8 mouse cellular contexts compared by ENCODE assay signal in the genomic region with DNA sequence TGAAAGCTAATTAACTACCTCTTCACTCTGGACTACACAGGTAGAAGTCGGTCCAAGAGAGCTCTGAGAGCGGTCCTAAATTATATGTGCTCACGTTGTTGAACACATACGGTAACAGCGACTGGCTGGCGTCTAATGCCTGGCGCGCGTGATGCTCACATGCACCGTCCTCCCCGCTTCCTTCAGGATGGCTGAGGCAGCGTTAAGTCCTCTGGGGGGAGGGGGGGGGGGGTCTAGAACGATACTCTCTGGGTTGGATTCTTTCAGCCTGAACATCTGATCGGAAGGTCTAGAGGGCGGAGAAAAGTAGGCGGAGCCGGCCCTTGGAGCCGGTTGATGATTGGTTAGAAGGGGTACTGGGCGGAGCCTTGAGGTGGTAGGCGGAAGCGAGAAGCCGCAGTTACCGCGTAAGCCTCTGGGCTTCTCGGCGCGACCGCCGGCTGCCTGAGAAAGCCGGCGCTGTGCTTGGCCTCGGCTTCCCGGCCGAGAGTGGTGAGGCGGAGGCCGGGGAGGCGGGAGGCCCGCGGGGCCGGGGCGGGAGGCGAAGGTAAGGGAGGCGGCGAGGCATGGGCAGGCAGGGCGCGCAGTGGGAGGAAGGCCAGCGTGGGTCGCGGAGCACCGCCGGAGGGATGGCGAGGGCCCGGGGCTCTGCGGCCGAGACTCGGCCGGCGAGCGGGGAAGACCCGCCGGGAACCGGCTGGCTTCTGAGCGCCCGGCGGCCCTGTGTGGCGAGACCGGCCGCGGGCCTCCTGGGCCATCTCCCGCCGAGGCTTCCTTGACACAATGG. TPM values are rescaled to one million over a fixed set of nuclear protein-coding genes. Genes with fewer than 3 reads are reported as not detected.
DNase-seq lines count a peak whose midpoint lies in the region; TF ChIP-seq lines count a peak whose summit lies in the region.

A gene (minus strand): TSS at position 214 of the 787 bp plus-strand sequence.
A gene (plus strand): TSS at position 397 of the 787 bp plus-strand sequence.

- H3K27me3 ChIP-seq in megakaryocyte, embryonic 14.5 days (replicated peaks), result no peaks in the 10 kb centered on the region

- intact Hi-C loops in gastrocnemius, adult 2 months (cut with DNase I), result loop anchor here (5.0 to 10.0 kb wide), 3 partner anchors 232 to 1848 kb away; a partner anchor contains a TSS

- H3K36me3 ChIP-seq in megakaryocyte, embryonic 14.5 days (replicated peaks; ENCODE audit: low read length), result peaks cover 14% of the 10 kb centered on the region

- H3K27ac ChIP-seq in gastrocnemius, adult 2 months, result peak within 1 kb of the TSS; percentile 94

- H3K9me3 ChIP-seq in megakaryocyte, embryonic 14.5 days, result no peaks in the 10 kb centered on the region

- H3K4me3 ChIP-seq in gastrocnemius, adult 2 months, result peak within 1 kb of the TSS; percentile 98
- H3K4me3 ChIP-seq in megakaryocyte, embryonic 14.5 days (replicated peaks), result peak within 1 kb of the TSS; percentile 98

- peak; percentile 37 for TF ChIP-seq CTCF in gastrocnemius, adult 2 months (IDR thresholded peaks at IDR 0.05)

- DNase-seq in WW6 (ENCODE audit: low read depth, low spot score), result peak; percentile 93
- peak; percentile 94 to 98 for DNase-seq in cerebellum, postnatal 4 days (ENCODE audit: low spot score in 2 of 2)
- peak; percentile 96 for DNase-seq in gastrocnemius, adult 2 months
- DNase-seq in hindlimb bud, embryonic 11.5 days (ENCODE audit: extremely low spot score, low read depth, low spot score), result peak; percentile 97
- DNase-seq in left cerebral cortex, adult 8-10 months (ENCODE audit: low spot score in 2 of 2), result peak; percentile 94 to 97
- peak; percentile 98 for DNase-seq in right cerebral cortex, postnatal 10 days (ENCODE audit: low spot score in 2 of 2)
- peak; percentile 92 for DNase-seq in urinary bladder, postnatal 25 days (ENCODE audit: low spot score)

- peaks cover 33% of the 10 kb centered on the region for H3K4me1 ChIP-seq in megakaryocyte, embryonic 14.5 days

RNA-seq across cellular contexts. Expression of the first gene that starts in this region (rescaled TPM):
- total RNA-seq in gastrocnemius, adult 2 months (2021), result 10 to 100 TPM; 22.6 to 24.8 TPM
- 10 to 100 TPM; 45.9 to 54.9 (median 47.3) TPM for total RNA-seq in left cerebral cortex, adult 8-10 months (2022)
- polyA plus RNA-seq in megakaryocyte, embryonic 14.5 days (2012; ENCODE audit: insufficient read depth, low replicate concordance), result 3.3 TPM in 1 of 2 replicates, not detected in the other

RNA-seq across cellular contexts. Expression of the second gene that starts in this region (rescaled TPM):
- total RNA-seq in gastrocnemius, adult 2 months (2021), result 1 to 10 TPM; 7.8 to 8.6 TPM
- 10 to 100 TPM; 46.0 to 56.0 (median 49.4) TPM for total RNA-seq in left cerebral cortex, adult 8-10 months (2022)
- 1.6 and 2.6 TPM in 2 replicates for polyA plus RNA-seq in megakaryocyte, embryonic 14.5 days (2012; ENCODE audit: insufficient read depth, low replicate concordance)

Comparison
In these comparisons a context has a peak if more than half of its experiments do, and no peak if none do; other contexts are left out.
1. Peak in every context shown above with its lines: DNase-seq, H3K4me3 ChIP-seq and H3K27ac ChIP-seq.
2. RNA of the second gene that starts in this region (total RNA-seq): 46.0 to 56.0 TPM in left cerebral cortex, adult 8-10 months; 7.8 to 8.6 TPM in gastrocnemius, adult 2 months; every median in the first group is over 4 times any median in the second.